Mouse (Mus musculus) embryonic fibroblast, embryonic 13.5 days (primary cell): ENCODE measurements around the gene Nme8.

ENCODE experiments used
- CTCF ChIP-seq: IDR thresholded peaks from 2 replicates; pipeline ENCODE4 v1.5.1; 2011; ENCODE audit warnings: mild to moderate bottlenecking, control low read depth, low read length, moderate library complexity, borderline replicate concordance; ENCODE audit not compliant: insufficient read depth
- POLR2A ChIP-seq: IDR thresholded peaks from 2 replicates; pipeline ENCODE4 v1.6.1; 2011; ENCODE audit warnings: low read depth, mild to moderate bottlenecking, control low read depth, low read length, moderate library complexity

- TF ChIP-seq CTCF (peak; percentile 39; the same call in 1 of the 2 replicates), POLR2A (no peak)
Measured at GRCm38 (mm10) chr13:19636131-19636530, 61.5 kb downstream of the Nme8 start.
